Mouse (Mus musculus): Measurements from ENCODE around the gene Sufu.

DNA sequence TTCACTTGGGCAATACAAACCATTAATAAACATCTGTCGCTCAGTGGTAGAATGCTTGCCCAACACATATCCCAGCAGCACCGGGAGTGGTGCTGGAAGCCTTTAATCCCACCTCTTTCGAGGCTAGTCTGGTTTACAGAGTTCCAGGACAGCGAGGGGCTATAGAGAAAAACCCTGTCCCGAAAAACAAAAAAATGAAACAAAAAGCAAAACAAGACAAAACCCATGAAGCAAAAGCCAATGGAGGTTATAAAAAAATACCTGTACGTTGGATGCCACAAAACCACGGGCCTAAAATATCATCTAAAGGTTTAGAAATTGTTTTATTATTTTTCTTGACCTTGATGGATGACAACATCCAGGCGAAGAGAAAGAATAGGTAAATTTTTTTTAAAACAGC is 587 bp upstream of the Sufu start:
- no peak for TF ChIP-seq EP300 (IDR thresholded peaks at IDR 0.05; ENCODE audit: insufficient read depth, low read depth, low read length)
- TF ChIP-seq CTCF (IDR thresholded peaks at IDR 0.05) = no peak

Data from heart, adult 2 months (tissue).